Mouse (Mus musculus): Measurements from ENCODE around the gene Gm12355. TPM values are rescaled to one million over a fixed set of nuclear protein-coding genes. Genes with fewer than 3 reads are reported as not detected.

Gm12355 gene
- total and polyA plus RNA-seq, 3 experiments: 1.3 to 3.4 TPM; not detected in 1

DNA sequence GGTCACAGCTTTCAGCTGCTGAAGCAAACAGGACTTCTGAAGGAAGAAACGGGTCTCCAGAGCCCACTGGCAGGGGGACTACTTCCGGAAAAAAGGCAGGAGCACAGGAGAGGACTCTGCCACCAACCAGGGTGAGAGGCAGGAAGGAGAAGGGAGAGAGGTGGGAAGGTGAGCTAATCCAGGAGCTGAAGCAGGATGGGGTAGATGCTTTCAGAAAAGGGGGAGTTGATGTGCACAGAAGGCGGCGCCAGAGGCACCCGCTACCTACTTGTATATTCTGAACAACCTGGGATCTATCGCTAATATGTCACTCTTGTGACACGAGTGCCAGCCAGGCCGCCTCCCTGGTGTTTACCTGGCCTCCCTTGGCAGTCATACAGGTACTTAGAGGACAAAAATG, 27.5 kb downstream of the Gm12355 start, which contains the start of gene Lrrc3c:
Gene Lrrc3c (plus strand): TSS at position 301 of the 400 bp plus-strand sequence.
- peaks cover 54% of the 10 kb centered on the region for H3K4me1 ChIP-seq (ENCODE audit: insufficient read depth, low read depth, low read length)
- DNase-seq (ENCODE audit: low spot score) (no peak), ATAC-seq (ENCODE audit: extremely low read depth, insufficient number of reproducible peaks, low FRiP score, poor library complexity, severe bottlenecking) (no peak)
- TF ChIP-seq TAL1 (conservative IDR thresholded peaks at IDR 0.05; ENCODE audit: low read depth, low read length): no peak
- TF ChIP-seq POLR2AphosphoS5 (IDR thresholded peaks at IDR 0.05; ENCODE audit: insufficient replicate concordance, low read depth, low read length): no peak
- TF ChIP-seq GATA1 (IDR thresholded peaks at IDR 0.05; ENCODE audit: borderline replicate concordance, low read length): no peak
- no peak for TF ChIP-seq CTCF (IDR thresholded peaks at IDR 0.05; ENCODE audit: low read depth, low read length)
- no peak for TF ChIP-seq GATA2 (IDR thresholded peaks at IDR 0.05; ENCODE audit: borderline replicate concordance, low read depth, low read length)
- H3K27me3 ChIP-seq (ENCODE audit: insufficient read depth, low read length): peaks cover 46% of the 10 kb centered on the region
- no peak within 1 kb of the TSS for H3K4me3 ChIP-seq (ENCODE audit: low read depth, low read length)
- H3K36me3 ChIP-seq (replicated peaks): no peaks in the 10 kb centered on the region
- no peaks in the 10 kb centered on the region for H3K9me3 ChIP-seq (replicated peaks)

DNA sequence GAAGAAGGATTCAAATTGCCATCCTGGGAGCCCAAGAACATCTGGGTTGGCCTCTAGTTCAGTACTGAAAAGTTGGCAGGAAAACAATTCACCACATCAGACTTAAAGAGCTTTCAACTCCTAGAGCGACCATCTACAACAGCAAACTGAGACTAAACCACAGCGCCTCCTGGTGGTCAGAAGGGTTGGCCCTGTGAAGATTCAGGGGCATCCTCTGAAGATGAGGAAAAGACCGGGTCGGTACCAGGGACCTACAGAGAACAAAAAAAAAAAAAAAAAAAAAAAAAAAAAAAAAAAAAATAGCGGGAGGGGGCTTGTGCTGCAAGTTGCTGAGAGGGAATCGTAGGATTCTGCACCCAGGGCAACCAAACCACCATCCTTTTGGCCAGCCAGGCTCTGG, 28.1 kb downstream of the Gm12355 start:
- no peaks in the 10 kb centered on the region for H3K9me3 ChIP-seq (replicated peaks)
- H3K36me3 ChIP-seq (replicated peaks): no peaks in the 10 kb centered on the region
- H3K27me3 ChIP-seq (ENCODE audit: insufficient read depth, low read length): peaks cover 41% of the 10 kb centered on the region
- TF ChIP-seq TAL1 (conservative IDR thresholded peaks at IDR 0.05; ENCODE audit: low read depth, low read length) (no peak), GATA2 (IDR thresholded peaks at IDR 0.05; ENCODE audit: borderline replicate concordance, low read depth, low read length) (no peak), POLR2AphosphoS5 (IDR thresholded peaks at IDR 0.05; ENCODE audit: insufficient replicate concordance, low read depth, low read length) (no peak), CTCF (IDR thresholded peaks at IDR 0.05; ENCODE audit: low read depth, low read length) (peak; percentile 75), GATA1 (IDR thresholded peaks at IDR 0.05; ENCODE audit: borderline replicate concordance, low read length) (no peak)
- H3K4me1 ChIP-seq (ENCODE audit: insufficient read depth, low read depth, low read length): peaks cover 56% of the 10 kb centered on the region
- DNase-seq (ENCODE audit: low spot score): peak; percentile 57
- no peak overlapping the region for H3K4me3 ChIP-seq (ENCODE audit: low read depth, low read length)
- ATAC-seq (ENCODE audit: extremely low read depth, insufficient number of reproducible peaks, low FRiP score, poor library complexity, severe bottlenecking): no peak

DNA sequence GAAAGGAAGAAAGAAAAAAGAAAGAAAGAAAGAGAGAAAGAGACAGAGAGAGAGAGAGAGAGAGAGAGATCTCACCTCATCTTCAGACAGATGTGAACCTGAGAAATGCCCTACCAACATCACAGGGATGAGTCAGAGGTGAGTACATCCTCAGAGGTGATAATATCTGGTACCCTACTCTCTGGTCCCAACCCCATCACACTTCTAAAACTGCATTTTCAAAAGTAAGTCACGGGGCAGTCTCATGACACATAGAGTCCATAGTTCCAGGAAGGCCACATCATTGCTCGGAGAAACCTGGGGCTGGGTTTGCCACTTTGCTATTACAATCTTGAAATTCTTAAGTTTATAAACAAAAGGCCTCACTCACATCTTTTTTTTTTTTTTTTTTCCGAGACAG, 29.5 kb downstream of the Gm12355 start:
- TF ChIP-seq CTCF (IDR thresholded peaks at IDR 0.05; ENCODE audit: low read depth, low read length) (no peak), POLR2AphosphoS5 (IDR thresholded peaks at IDR 0.05; ENCODE audit: insufficient replicate concordance, low read depth, low read length) (no peak), GATA2 (IDR thresholded peaks at IDR 0.05; ENCODE audit: borderline replicate concordance, low read depth, low read length) (no peak), GATA1 (IDR thresholded peaks at IDR 0.05; ENCODE audit: borderline replicate concordance, low read length) (no peak), TAL1 (conservative IDR thresholded peaks at IDR 0.05; ENCODE audit: low read depth, low read length) (no peak)
- Histone ChIP-seq H3K36me3 (replicated peaks) (no peaks in the 10 kb centered on the region), H3K4me3 (ENCODE audit: low read depth, low read length) (no peak overlapping the region), H3K4me1 (ENCODE audit: insufficient read depth, low read depth, low read length) (peaks cover 60% of the 10 kb centered on the region), H3K9me3 (replicated peaks) (no peaks in the 10 kb centered on the region), H3K27me3 (ENCODE audit: insufficient read depth, low read length) (peaks cover 30% of the 10 kb centered on the region)
- ATAC-seq (ENCODE audit: extremely low read depth, insufficient number of reproducible peaks, low FRiP score, poor library complexity, severe bottlenecking): no peak
- DNase-seq (ENCODE audit: low spot score): no peak

DNA sequence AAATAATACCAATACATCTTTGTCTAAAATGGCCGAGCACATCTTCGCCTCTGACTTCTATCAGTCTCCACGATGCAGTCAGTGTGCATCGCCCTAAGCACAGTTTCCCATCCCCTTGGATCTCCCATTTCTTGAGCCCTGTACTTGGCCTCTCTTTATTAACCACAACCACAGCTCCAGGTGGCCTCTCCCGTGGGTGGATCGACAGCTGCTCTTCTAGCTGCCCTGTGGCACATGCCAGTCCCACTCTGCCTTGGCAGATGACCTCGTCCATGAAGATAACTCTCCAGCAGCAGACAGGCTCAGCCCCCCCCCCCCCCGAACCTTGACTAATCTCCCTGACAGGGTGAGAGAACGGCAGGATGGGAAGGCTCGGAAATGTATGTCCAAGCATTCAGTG, 30.0 kb downstream of the Gm12355 start:
- no peak for DNase-seq (ENCODE audit: low spot score)
- no peaks in the 10 kb centered on the region for H3K9me3 ChIP-seq (replicated peaks)
- no peaks in the 10 kb centered on the region for H3K36me3 ChIP-seq (replicated peaks)
- peaks cover 25% of the 10 kb centered on the region for H3K27me3 ChIP-seq (ENCODE audit: insufficient read depth, low read length)
- TF ChIP-seq GATA2 (IDR thresholded peaks at IDR 0.05; ENCODE audit: borderline replicate concordance, low read depth, low read length) (no peak), POLR2AphosphoS5 (IDR thresholded peaks at IDR 0.05; ENCODE audit: insufficient replicate concordance, low read depth, low read length) (no peak), GATA1 (IDR thresholded peaks at IDR 0.05; ENCODE audit: borderline replicate concordance, low read length) (no peak), TAL1 (conservative IDR thresholded peaks at IDR 0.05; ENCODE audit: low read depth, low read length) (no peak), CTCF (IDR thresholded peaks at IDR 0.05; ENCODE audit: low read depth, low read length) (no peak)
- H3K4me3 ChIP-seq (ENCODE audit: low read depth, low read length): no peak overlapping the region
- H3K4me1 ChIP-seq (ENCODE audit: insufficient read depth, low read depth, low read length): peaks cover 63% of the 10 kb centered on the region
- ATAC-seq (ENCODE audit: extremely low read depth, insufficient number of reproducible peaks, low FRiP score, poor library complexity, severe bottlenecking): no peak

DNA sequence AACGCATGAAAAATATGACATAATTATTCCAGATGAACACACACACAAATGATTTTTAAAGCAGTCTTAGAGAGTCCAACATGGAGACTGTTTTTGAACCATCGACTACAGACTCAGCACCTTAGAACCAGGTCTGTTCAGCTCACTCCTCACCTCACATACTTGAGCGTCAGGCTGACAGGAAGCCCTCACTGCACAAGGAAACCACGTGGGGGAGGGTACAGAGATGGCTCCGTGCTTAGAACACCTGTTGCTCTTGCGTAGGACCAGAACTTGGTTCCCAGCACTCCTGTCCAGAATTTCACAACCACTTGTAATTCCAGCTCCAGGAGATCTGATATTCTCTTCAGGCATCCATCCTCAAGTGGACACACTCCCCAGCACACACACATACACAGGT, 30.4 kb downstream of the Gm12355 start:
- no peak for TF ChIP-seq POLR2AphosphoS5 (IDR thresholded peaks at IDR 0.05; ENCODE audit: insufficient replicate concordance, low read depth, low read length)
- TF ChIP-seq TAL1 (conservative IDR thresholded peaks at IDR 0.05; ENCODE audit: low read depth, low read length): no peak
- no peak for TF ChIP-seq CTCF (IDR thresholded peaks at IDR 0.05; ENCODE audit: low read depth, low read length)
- TF ChIP-seq GATA2 (IDR thresholded peaks at IDR 0.05; ENCODE audit: borderline replicate concordance, low read depth, low read length): no peak
- TF ChIP-seq GATA1 (IDR thresholded peaks at IDR 0.05; ENCODE audit: borderline replicate concordance, low read length): no peak
- Histone ChIP-seq H3K36me3 (replicated peaks) (no peaks in the 10 kb centered on the region), H3K27me3 (ENCODE audit: insufficient read depth, low read length) (peaks cover 21% of the 10 kb centered on the region), H3K9me3 (replicated peaks) (no peaks in the 10 kb centered on the region), H3K4me3 (ENCODE audit: low read depth, low read length) (no peak overlapping the region), H3K4me1 (ENCODE audit: insufficient read depth, low read depth, low read length) (peaks cover 64% of the 10 kb centered on the region)
- ATAC-seq (ENCODE audit: extremely low read depth, insufficient number of reproducible peaks, low FRiP score, poor library complexity, severe bottlenecking): no peak
- DNase-seq (ENCODE audit: low spot score): no peak

GRCm38 (mm10) chr11:98590548-98591445, 34.7 kb downstream of the Gm12355 start:
- no peaks in the 10 kb centered on the region for H3K27me3 ChIP-seq (ENCODE audit: insufficient read depth, low read length)
- peaks cover 1% of the 10 kb centered on the region for H3K36me3 ChIP-seq (replicated peaks)
- H3K4me3 ChIP-seq (ENCODE audit: low read depth, low read length): no peak overlapping the region
- ATAC-seq (ENCODE audit: extremely low read depth, insufficient number of reproducible peaks, low FRiP score, poor library complexity, severe bottlenecking) (no peak), DNase-seq (ENCODE audit: low spot score) (no peak)
- TF ChIP-seq POLR2AphosphoS5 (IDR thresholded peaks at IDR 0.05; ENCODE audit: insufficient replicate concordance, low read depth, low read length): no peak
- TF ChIP-seq TAL1 (conservative IDR thresholded peaks at IDR 0.05; ENCODE audit: low read depth, low read length): no peak
- no peak for TF ChIP-seq CTCF (IDR thresholded peaks at IDR 0.05; ENCODE audit: low read depth, low read length)
- TF ChIP-seq GATA1 (IDR thresholded peaks at IDR 0.05; ENCODE audit: borderline replicate concordance, low read length): no peak
- no peak for TF ChIP-seq GATA2 (IDR thresholded peaks at IDR 0.05; ENCODE audit: borderline replicate concordance, low read depth, low read length)
- H3K4me1 ChIP-seq (ENCODE audit: insufficient read depth, low read depth, low read length): peaks cover 74% of the 10 kb centered on the region
- H3K9me3 ChIP-seq (replicated peaks): no peaks in the 10 kb centered on the region

All from G1E (cell line).